10 mouse cellular contexts compared by ENCODE assay signal in the genomic region with DNA sequence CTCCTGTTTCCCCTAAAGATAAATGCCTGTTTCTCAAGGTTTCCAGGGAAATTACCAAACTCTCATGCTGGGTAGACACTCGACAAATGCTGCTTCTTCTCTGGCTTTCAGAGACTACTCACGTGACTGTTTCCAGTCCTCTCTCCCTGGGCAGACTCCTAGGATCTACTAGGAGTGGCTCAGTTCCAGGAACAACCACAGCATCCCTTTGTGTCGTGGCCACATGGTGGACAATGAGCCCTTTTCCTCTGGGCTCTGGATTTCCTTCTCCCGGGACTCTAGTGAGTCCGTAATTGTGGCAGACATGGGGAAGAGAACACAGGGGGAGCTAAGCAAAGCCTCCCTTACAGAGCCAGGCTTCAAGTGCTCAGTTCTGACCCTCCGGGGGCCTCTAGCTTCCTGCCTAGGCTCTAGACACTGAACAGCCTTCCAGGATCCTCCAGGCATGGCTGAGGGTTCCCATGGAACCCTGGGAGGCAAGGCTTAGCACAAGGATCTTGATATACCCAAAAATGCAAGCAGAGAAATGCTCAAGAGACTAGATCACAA. TPM values are rescaled to one million over a fixed set of nuclear protein-coding genes. Genes with fewer than 3 reads are reported as not detected.
DNase-seq lines count a peak whose midpoint lies in the region; ATAC-seq and TF ChIP-seq lines count a peak whose summit lies in the region.
"Had no signal": no experiment of that assay in that cellular context is flagged by ENCODE, and none has a peak within 500 bp of the region (broad histone marks: within the 10 kb centered on the region; RNA-seq: fewer than 3 reads in every experiment).

No protein-coding gene starts in this region.

- TF ChIP-seq CTCF in kidney, postnatal 0 days (IDR thresholded peaks at IDR 0.05; ENCODE audit: low read depth), result peak; percentile 10; the same call in 1 of the 2 replicates

- ATAC-seq in kidney, postnatal 0 days (replicated peaks; ENCODE audit: low FRiP score, low read depth), result no peak

- peak overlapping the region; percentile 37; the same call in 1 of the 2 replicates for H3K27ac ChIP-seq in kidney, postnatal 0 days
- H3K27ac ChIP-seq in embryonic facial prominence, embryonic 10.5 days (replicated peaks), result peak overlapping the region; percentile 51; the same call in 1 of the 2 replicates
- H3K27ac ChIP-seq: liver, embryonic 15.5 days had no signal

- no peaks in the 10 kb centered on the region for H3K9me3 ChIP-seq in kidney, postnatal 0 days (replicated peaks; ENCODE audit: low read length)
- H3K9me3 ChIP-seq in embryonic facial prominence, embryonic 10.5 days, result no peaks in the 10 kb centered on the region
- H3K9me3 ChIP-seq: liver, embryonic 15.5 days had no signal

- 40% methylated on average over 6 of the region's 6 CpGs for WGBS in kidney, postnatal 0 days
- 41% methylated on average over 6 of the region's 6 CpGs for WGBS in embryonic facial prominence, embryonic 10.5 days

- H3K4me3 ChIP-seq in kidney, postnatal 0 days (replicated peaks; ENCODE audit: low read depth, low read length), result no peak overlapping the region
- H3K4me3 ChIP-seq in embryonic facial prominence, embryonic 10.5 days, result no peak overlapping the region
- H3K4me3 ChIP-seq: liver, embryonic 15.5 days had no signal

- no peak overlapping the region for H3K9ac ChIP-seq in kidney, postnatal 0 days (ENCODE audit: low read depth, low read length)
- H3K9ac ChIP-seq: liver, embryonic 15.5 days had no signal

- no peaks in the 10 kb centered on the region for H3K27me3 ChIP-seq in kidney, postnatal 0 days (ENCODE audit: insufficient read depth, low read length)
- H3K27me3 ChIP-seq in embryonic facial prominence, embryonic 10.5 days (replicated peaks; ENCODE audit: low read depth, poor library complexity, severe bottlenecking), result no peaks in the 10 kb centered on the region

- peak; percentile 35 for DNase-seq in adrenal gland, postnatal 14 days
- no peak for DNase-seq in adrenal gland, postnatal 10 days
- DNase-seq in kidney, postnatal 0 days (ENCODE audit: low spot score), result peak; percentile 52
- no peak for DNase-seq in kidney, adult 18-20 months
- no peak for DNase-seq in embryonic facial prominence, embryonic 10.5 days (ENCODE audit: low spot score)
- peak; percentile 57 for DNase-seq in kidney, postnatal 14 days
- no peak for DNase-seq in adipocyte (ENCODE audit: low spot score)
- DNase-seq in thymus, postnatal 0 days (ENCODE audit: low spot score), result no peak
- DNase-seq: thymus, postnatal 25 days had no signal

- no peaks in the 10 kb centered on the region for H3K4me1 ChIP-seq in kidney, postnatal 0 days (replicated peaks; ENCODE audit: insufficient read depth, low read length)
- H3K4me1 ChIP-seq in embryonic facial prominence, embryonic 10.5 days, result peaks cover 26% of the 10 kb centered on the region
- H3K4me1 ChIP-seq: liver, embryonic 15.5 days had no signal

- H3K4me2 ChIP-seq in kidney, postnatal 0 days (ENCODE audit: low read length), result no peak overlapping the region
- H3K4me2 ChIP-seq: liver, embryonic 15.5 days had no signal

- H3K36me3 ChIP-seq in kidney, postnatal 0 days (ENCODE audit: insufficient read depth, low read length), result no peaks in the 10 kb centered on the region
- H3K36me3 ChIP-seq in embryonic facial prominence, embryonic 10.5 days (replicated peaks), result no peaks in the 10 kb centered on the region
- H3K36me3 ChIP-seq: liver, embryonic 15.5 days had no signal

RNA-seq across cellular contexts. Expression of gene Lrrc74a, which starts 47.6 kb away (rescaled TPM):
- not detected in 2 replicates for total RNA-seq in adrenal gland, postnatal 14 days (2021)
- not detected for total RNA-seq in adrenal gland, postnatal 10 days (2021)
- polyA plus RNA-seq in kidney, postnatal 0 days (2015; fragmentation: Nextera tagmentation; extraction: Ambion mirVana), result not detected in 2 replicates
- polyA plus RNA-seq in embryonic facial prominence, embryonic 10.5 days (2016; fragmentation: Nextera tagmentation; extraction: Ambion mirVana), result not detected in 2 replicates
- polyA plus RNA-seq in thymus, postnatal 0 days (2015; fragmentation: Nextera tagmentation; extraction: Ambion mirVana), result 0.09 TPM in 1 of 2 replicates, not detected in the other
- polyA plus RNA-seq: liver, embryonic 15.5 days had no signal

RNA-seq across cellular contexts. Expression of gene Angel1, which starts 55.5 kb away (rescaled TPM):
- total RNA-seq in adrenal gland, postnatal 14 days (2021), result 2.7 and 5.0 TPM in 2 replicates
- 1 to 10 TPM; 2.9 to 4.9 TPM for total RNA-seq in adrenal gland, postnatal 10 days (2021)
- 6.2 TPM in 2 replicates for polyA plus RNA-seq in kidney, postnatal 0 days (2015; fragmentation: Nextera tagmentation; extraction: Ambion mirVana)
- polyA plus RNA-seq in embryonic facial prominence, embryonic 10.5 days (2016; fragmentation: Nextera tagmentation; extraction: Ambion mirVana), result 14.3 and 15.5 TPM in 2 replicates
- polyA plus RNA-seq in thymus, postnatal 0 days (2015; fragmentation: Nextera tagmentation; extraction: Ambion mirVana), result 3.4 and 3.7 TPM in 2 replicates

Comparison
In these comparisons a context has a peak if more than half of its experiments do, and no peak if none do; other contexts are left out.
1. DNase-seq: peak in adrenal gland, postnatal 14 days (single experiment), kidney, postnatal 0 days (single experiment) and kidney, postnatal 14 days (single experiment); none in adrenal gland, postnatal 10 days (single experiment), kidney, adult 18-20 months (single experiment), embryonic facial prominence, embryonic 10.5 days (single experiment), adipocyte (single experiment) and thymus, postnatal 0 days (single experiment).